Mouse (Mus musculus): ENCODE data around the gene Ly6g6c.

The Ly6g6c gene

GRCm38 (mm10) chr17:35045807-35046680 is 19.1 kb upstream of the Ly6g6c start:
- H3K27me3 ChIP-seq (ENCODE audit: control insufficient read depth, insufficient read depth, low read length, poor library complexity, severe bottlenecking): no peaks in the 10 kb centered on the region
- H3K36me3 ChIP-seq (ENCODE audit: control insufficient read depth, insufficient read depth, low read length, poor library complexity, severe bottlenecking): no peaks in the 10 kb centered on the region
- DNase-seq (ENCODE audit: low read depth, low spot score): no peak

- Histone ChIP-seq H3K27me3 (ENCODE audit: control insufficient read depth, insufficient read depth, low read length, poor library complexity, severe bottlenecking) (no peaks in the 10 kb centered on the region), H3K36me3 (ENCODE audit: control insufficient read depth, insufficient read depth, low read length, poor library complexity, severe bottlenecking) (no peaks in the 10 kb centered on the region)
- peak; percentile 99 for DNase-seq (ENCODE audit: low read depth, low spot score)
Observed at GRCm38 (mm10) chr17:35046681-35047455, 18.3 kb upstream of the Ly6g6c start, which contains the start of gene Msh5. TSS of gene Msh5 (minus strand) at chr17:35046745.

- H3K27me3 ChIP-seq (ENCODE audit: control insufficient read depth, insufficient read depth, low read length, poor library complexity, severe bottlenecking): no peaks in the 10 kb centered on the region
- no peak for DNase-seq (ENCODE audit: low read depth, low spot score)
Observed at GRCm38 (mm10) chr17:35047688-35048087, 17.5 kb upstream of the Ly6g6c start.

GRCm38 (mm10) chr17:35048149-35048931 is 16.8 kb upstream of the Ly6g6c start:
- H3K27me3 ChIP-seq (ENCODE audit: control insufficient read depth, insufficient read depth, low read length, poor library complexity, severe bottlenecking): no peaks in the 10 kb centered on the region
- DNase-seq (ENCODE audit: low read depth, low spot score): peak; percentile 73
- peaks cover 5% of the 10 kb centered on the region; the same call in 1 of the 2 replicates for H3K36me3 ChIP-seq (ENCODE audit: control insufficient read depth, insufficient read depth, low read length, poor library complexity, severe bottlenecking)

More at GRCm38 (mm10) chr17:35047688-35048087, 17.5 kb upstream of the Ly6g6c start:
- peaks cover under 1% of the 10 kb centered on the region; the same call in 1 of the 2 replicates for H3K36me3 ChIP-seq (ENCODE audit: control insufficient read depth, insufficient read depth, low read length, poor library complexity, severe bottlenecking)

GRCm38 (mm10) chr17:35048932-35049440 is 16.2 kb upstream of the Ly6g6c start:
- no peak for DNase-seq (ENCODE audit: low read depth, low spot score)
- H3K27me3 ChIP-seq (ENCODE audit: control insufficient read depth, insufficient read depth, low read length, poor library complexity, severe bottlenecking): no peaks in the 10 kb centered on the region
- peaks cover 11% of the 10 kb centered on the region for H3K36me3 ChIP-seq (ENCODE audit: control insufficient read depth, insufficient read depth, low read length, poor library complexity, severe bottlenecking)

- DNase-seq (ENCODE audit: low read depth, low spot score): no peak
- no peaks in the 10 kb centered on the region for H3K27me3 ChIP-seq (ENCODE audit: control insufficient read depth, insufficient read depth, low read length, poor library complexity, severe bottlenecking)
Observed at GRCm38 (mm10) chr17:35049561-35050016, 15.6 kb upstream of the Ly6g6c start, which contains the start of gene Clic1. TSS of gene Clic1 (plus strand) at chr17:35049966.

GRCm38 (mm10) chr17:35050126-35050750 is 14.9 kb upstream of the Ly6g6c start:
- Histone ChIP-seq H3K36me3 (ENCODE audit: control insufficient read depth, insufficient read depth, low read length, poor library complexity, severe bottlenecking) (peaks cover 17% of the 10 kb centered on the region), H3K27me3 (ENCODE audit: control insufficient read depth, insufficient read depth, low read length, poor library complexity, severe bottlenecking) (no peaks in the 10 kb centered on the region)
- peak; percentile 61 for DNase-seq (ENCODE audit: low read depth, low spot score)

More at GRCm38 (mm10) chr17:35049561-35050016, 15.6 kb upstream of the Ly6g6c start, which contains the start of gene Clic1:
- H3K36me3 ChIP-seq (ENCODE audit: control insufficient read depth, insufficient read depth, low read length, poor library complexity, severe bottlenecking): peaks cover 14% of the 10 kb centered on the region

- DNase-seq (ENCODE audit: low read depth, low spot score): peak; percentile 91
- H3K27me3 ChIP-seq (ENCODE audit: control insufficient read depth, insufficient read depth, low read length, poor library complexity, severe bottlenecking): no peaks in the 10 kb centered on the region
- H3K36me3 ChIP-seq (ENCODE audit: control insufficient read depth, insufficient read depth, low read length, poor library complexity, severe bottlenecking): peaks cover 20% of the 10 kb centered on the region
Observed at GRCm38 (mm10) chr17:35051156-35052086, 13.8 kb upstream of the Ly6g6c start.

GRCm38 (mm10) chr17:35052271-35052798 is 12.9 kb upstream of the Ly6g6c start:
- DNase-seq (ENCODE audit: low read depth, low spot score): no peak
- peaks cover 20% of the 10 kb centered on the region for H3K36me3 ChIP-seq (ENCODE audit: control insufficient read depth, insufficient read depth, low read length, poor library complexity, severe bottlenecking)
- no peaks in the 10 kb centered on the region for H3K27me3 ChIP-seq (ENCODE audit: control insufficient read depth, insufficient read depth, low read length, poor library complexity, severe bottlenecking)

GRCm38 (mm10) chr17:35055691-35056495 is 9.3 kb upstream of the Ly6g6c start:
- Histone ChIP-seq H3K27me3 (ENCODE audit: control insufficient read depth, insufficient read depth, low read length, poor library complexity, severe bottlenecking) (no peaks in the 10 kb centered on the region), H3K36me3 (ENCODE audit: control insufficient read depth, insufficient read depth, low read length, poor library complexity, severe bottlenecking) (peaks cover 24% of the 10 kb centered on the region)
- no peak for DNase-seq (ENCODE audit: low read depth, low spot score)

- no peaks in the 10 kb centered on the region for H3K27me3 ChIP-seq (ENCODE audit: control insufficient read depth, insufficient read depth, low read length, poor library complexity, severe bottlenecking)
- H3K36me3 ChIP-seq (ENCODE audit: control insufficient read depth, insufficient read depth, low read length, poor library complexity, severe bottlenecking): peaks cover 24% of the 10 kb centered on the region
- DNase-seq (ENCODE audit: low read depth, low spot score): no peak
Observed at GRCm38 (mm10) chr17:35057090-35057489, 8.1 kb upstream of the Ly6g6c start.

GRCm38 (mm10) chr17:35058316-35058715 is 6.9 kb upstream of the Ly6g6c start:
- peaks cover 19% of the 10 kb centered on the region for H3K36me3 ChIP-seq (ENCODE audit: control insufficient read depth, insufficient read depth, low read length, poor library complexity, severe bottlenecking)
- no peak for DNase-seq (ENCODE audit: low read depth, low spot score)
- H3K27me3 ChIP-seq (ENCODE audit: control insufficient read depth, insufficient read depth, low read length, poor library complexity, severe bottlenecking): no peaks in the 10 kb centered on the region

Data from splenic B cell, adult 2 months (primary cell).